Mouse (Mus musculus) lung, postnatal 14 days (tissue): ENCODE measurements around the gene Gm8257.
"Not testable (repeated sequence)": the region's sequence is repeated elsewhere in the genome, so short reads cannot be mapped to it uniquely, and the experiment has no call there.

Experiments used
- DNase-seq: peaks from one replicate; pipeline ENCODE4 v3.0.0; 2021

Gene Gm8257

GRCm38 (mm10) chr14:44706356-44706755 is at the start of gene Gm8257:
Gene Gm8257 (minus strand): TSS chr14:44706456.
- not testable (repeated sequence) for DNase-seq

GRCm38 (mm10) chr14:44750240-44750639 is 44.0 kb upstream of the Gm8257 start, which contains the start of gene Gm8267:
Gene Gm8267 (minus strand): TSS chr14:44750340.
- no peak for DNase-seq

DNA sequence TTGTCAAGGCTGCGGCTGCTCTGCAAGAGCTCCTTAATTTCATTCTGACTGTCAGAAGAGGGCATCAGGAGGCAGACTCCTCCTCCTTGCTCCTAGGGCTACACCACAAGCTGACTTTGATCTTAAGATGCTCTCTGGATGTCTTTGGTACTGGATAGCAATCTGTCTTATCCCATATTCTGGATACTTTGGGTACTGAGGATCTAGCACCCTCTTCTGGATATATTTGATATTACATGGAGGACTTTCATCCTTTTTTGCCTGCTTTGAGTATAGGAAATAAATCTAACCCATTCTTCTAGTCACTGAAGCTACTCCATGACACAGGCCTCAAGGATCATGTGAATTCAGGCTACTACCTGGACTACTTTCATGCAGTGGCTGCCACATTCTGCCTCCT is 36.5 kb upstream of the Gm8257 start:
- not testable (repeated sequence) for DNase-seq

- not testable (repeated sequence) for DNase-seq
Observed at GRCm38 (mm10) chr14:44730711-44731110, 24.5 kb upstream of the Gm8257 start.

- DNase-seq = not testable (repeated sequence)
Observed at GRCm38 (mm10) chr14:44627737-44628136, 78.5 kb downstream of the Gm8257 start, which contains the start of gene Gm5624. Gene Gm5624 (minus strand): TSS chr14:44627938.
